Mouse (Mus musculus): ENCODE measurements around the gene Rps15a. TPM values are rescaled to one million over a fixed set of nuclear protein-coding genes. Genes with fewer than 3 reads are reported as not detected.
A peak's percentile ranks its signal among the peaks of the same experiment; 100 is the strongest.

Rps15a gene
- 1,244 and 1,382 TPM in 2 replicates for polyA plus RNA-seq (2012; rRNA removed)

- no peaks in the 10 kb centered on the region for H3K27me3 ChIP-seq (ENCODE audit: control insufficient read depth, insufficient read depth, low read length)
- H3K4me1 ChIP-seq (replicated peaks; ENCODE audit: control insufficient read depth, insufficient read depth, low read length): peaks cover 29% of the 10 kb centered on the region
- peak within 1 kb of the TSS; percentile 81 for H3K4me3 ChIP-seq (ENCODE audit: control insufficient read depth, insufficient read depth, low read length)
- H3K36me3 ChIP-seq (ENCODE audit: control insufficient read depth, insufficient read depth, low read length): peaks cover 60% of the 10 kb centered on the region
- peak within 1 kb of the TSS; percentile 93 for H3K27ac ChIP-seq (ENCODE audit: control insufficient read depth, insufficient read depth, low read length)
- DNase-seq: peak; percentile 95
- TF ChIP-seq POLR2A (IDR thresholded peaks at IDR 0.05; ENCODE audit: control insufficient read depth, extremely low read depth, insufficient read depth, low read length, poor library complexity): peak; percentile 58; the same call in 1 of the 2 replicates
- no peak for TF ChIP-seq CTCF (IDR thresholded peaks at IDR 0.05; ENCODE audit: borderline replicate concordance, control insufficient read depth, extremely low read depth, insufficient read depth, low read length, poor library complexity)
- WGBS: under 1% methylated on average over 40 of the region's 40 CpGs
Measured at GRCm38 (mm10) chr7:118115877-118116568, at the start of gene Rps15a. TSS of gene Rps15a (minus strand) at chr7:118116188.

GRCm38 (mm10) chr7:118163006-118163405, 47.0 kb upstream of the Rps15a start:
- no peaks in the 10 kb centered on the region for H3K4me1 ChIP-seq (replicated peaks; ENCODE audit: control insufficient read depth, insufficient read depth, low read length)
- no peak for TF ChIP-seq POLR2A (IDR thresholded peaks at IDR 0.05; ENCODE audit: control insufficient read depth, extremely low read depth, insufficient read depth, low read length, poor library complexity)
- H3K27ac ChIP-seq (ENCODE audit: control insufficient read depth, insufficient read depth, low read length): no peak overlapping the region
- DNase-seq: no peak
- H3K4me3 ChIP-seq (ENCODE audit: control insufficient read depth, insufficient read depth, low read length): no peak overlapping the region
- WGBS: 98% methylated on average over 8 of the region's 8 CpGs
- peaks cover 75% of the 10 kb centered on the region for H3K36me3 ChIP-seq (ENCODE audit: control insufficient read depth, insufficient read depth, low read length)
- H3K27me3 ChIP-seq (ENCODE audit: control insufficient read depth, insufficient read depth, low read length): no peaks in the 10 kb centered on the region

GRCm38 (mm10) chr7:118160121-118160520, 44.1 kb upstream of the Rps15a start:
- H3K27me3 ChIP-seq (ENCODE audit: control insufficient read depth, insufficient read depth, low read length): no peaks in the 10 kb centered on the region
- 98% methylated on average over 3 of the region's 3 CpGs for WGBS
- no peak overlapping the region for H3K27ac ChIP-seq (ENCODE audit: control insufficient read depth, insufficient read depth, low read length)
- DNase-seq: no peak
- H3K36me3 ChIP-seq (ENCODE audit: control insufficient read depth, insufficient read depth, low read length): peaks cover 73% of the 10 kb centered on the region
- TF ChIP-seq POLR2A (IDR thresholded peaks at IDR 0.05; ENCODE audit: control insufficient read depth, extremely low read depth, insufficient read depth, low read length, poor library complexity) (no peak), CTCF (IDR thresholded peaks at IDR 0.05; ENCODE audit: borderline replicate concordance, control insufficient read depth, extremely low read depth, insufficient read depth, low read length, poor library complexity) (no peak)
- no peak overlapping the region for H3K4me3 ChIP-seq (ENCODE audit: control insufficient read depth, insufficient read depth, low read length)
- H3K4me1 ChIP-seq (replicated peaks; ENCODE audit: control insufficient read depth, insufficient read depth, low read length): no peaks in the 10 kb centered on the region

- no peak for DNase-seq
- Histone ChIP-seq H3K27ac (ENCODE audit: control insufficient read depth, insufficient read depth, low read length) (no peak overlapping the region), H3K4me3 (ENCODE audit: control insufficient read depth, insufficient read depth, low read length) (no peak overlapping the region), H3K36me3 (ENCODE audit: control insufficient read depth, insufficient read depth, low read length) (peaks cover 84% of the 10 kb centered on the region), H3K27me3 (ENCODE audit: control insufficient read depth, insufficient read depth, low read length) (no peaks in the 10 kb centered on the region), H3K4me1 (replicated peaks; ENCODE audit: control insufficient read depth, insufficient read depth, low read length) (no peaks in the 10 kb centered on the region)
- WGBS: 94% methylated on average over 7 of the region's 7 CpGs
- no peak for TF ChIP-seq POLR2A (IDR thresholded peaks at IDR 0.05; ENCODE audit: control insufficient read depth, extremely low read depth, insufficient read depth, low read length, poor library complexity)
- no peak for TF ChIP-seq CTCF (IDR thresholded peaks at IDR 0.05; ENCODE audit: borderline replicate concordance, control insufficient read depth, extremely low read depth, insufficient read depth, low read length, poor library complexity)
Measured at GRCm38 (mm10) chr7:118156461-118156860, 40.5 kb upstream of the Rps15a start.

- no peaks in the 10 kb centered on the region for H3K27me3 ChIP-seq (ENCODE audit: control insufficient read depth, insufficient read depth, low read length)
- H3K4me3 ChIP-seq (ENCODE audit: control insufficient read depth, insufficient read depth, low read length): no peak overlapping the region
- no peak for DNase-seq
- no peaks in the 10 kb centered on the region for H3K4me1 ChIP-seq (replicated peaks; ENCODE audit: control insufficient read depth, insufficient read depth, low read length)
- peaks cover 82% of the 10 kb centered on the region for H3K36me3 ChIP-seq (ENCODE audit: control insufficient read depth, insufficient read depth, low read length)
- no peak overlapping the region for H3K27ac ChIP-seq (ENCODE audit: control insufficient read depth, insufficient read depth, low read length)
- WGBS: 91% methylated on average over 6 of the region's 6 CpGs
- TF ChIP-seq CTCF (IDR thresholded peaks at IDR 0.05; ENCODE audit: borderline replicate concordance, control insufficient read depth, extremely low read depth, insufficient read depth, low read length, poor library complexity): no peak
- TF ChIP-seq POLR2A (IDR thresholded peaks at IDR 0.05; ENCODE audit: control insufficient read depth, extremely low read depth, insufficient read depth, low read length, poor library complexity): no peak
Measured at GRCm38 (mm10) chr7:118154150-118154549, 38.2 kb upstream of the Rps15a start.

GRCm38 (mm10) chr7:118143602-118144001, 27.6 kb upstream of the Rps15a start:
- Histone ChIP-seq H3K4me1 (replicated peaks; ENCODE audit: control insufficient read depth, insufficient read depth, low read length) (no peaks in the 10 kb centered on the region), H3K27me3 (ENCODE audit: control insufficient read depth, insufficient read depth, low read length) (no peaks in the 10 kb centered on the region), H3K27ac (ENCODE audit: control insufficient read depth, insufficient read depth, low read length) (no peak overlapping the region), H3K36me3 (ENCODE audit: control insufficient read depth, insufficient read depth, low read length) (peaks cover 96% of the 10 kb centered on the region), H3K4me3 (ENCODE audit: control insufficient read depth, insufficient read depth, low read length) (no peak overlapping the region)
- 96% methylated on average over 3 of the region's 3 CpGs for WGBS
- DNase-seq: no peak
- TF ChIP-seq CTCF (IDR thresholded peaks at IDR 0.05; ENCODE audit: borderline replicate concordance, control insufficient read depth, extremely low read depth, insufficient read depth, low read length, poor library complexity) (no peak), POLR2A (IDR thresholded peaks at IDR 0.05; ENCODE audit: control insufficient read depth, extremely low read depth, insufficient read depth, low read length, poor library complexity) (no peak)

- H3K4me3 ChIP-seq (ENCODE audit: control insufficient read depth, insufficient read depth, low read length): no peak overlapping the region
- H3K27me3 ChIP-seq (ENCODE audit: control insufficient read depth, insufficient read depth, low read length): no peaks in the 10 kb centered on the region
- H3K4me1 ChIP-seq (replicated peaks; ENCODE audit: control insufficient read depth, insufficient read depth, low read length): no peaks in the 10 kb centered on the region
- H3K36me3 ChIP-seq (ENCODE audit: control insufficient read depth, insufficient read depth, low read length): peaks cover 94% of the 10 kb centered on the region
- no peak overlapping the region for H3K27ac ChIP-seq (ENCODE audit: control insufficient read depth, insufficient read depth, low read length)
- 97% methylated on average over 4 of the region's 4 CpGs for WGBS
- no peak for TF ChIP-seq POLR2A (IDR thresholded peaks at IDR 0.05; ENCODE audit: control insufficient read depth, extremely low read depth, insufficient read depth, low read length, poor library complexity)
- TF ChIP-seq CTCF (IDR thresholded peaks at IDR 0.05; ENCODE audit: borderline replicate concordance, control insufficient read depth, extremely low read depth, insufficient read depth, low read length, poor library complexity): no peak
- DNase-seq: no peak
Measured at GRCm38 (mm10) chr7:118143123-118143522, 27.1 kb upstream of the Rps15a start.
